Mouse (Mus musculus): ENCODE results near the gene Tcf3. TPM values are rescaled to one million over a fixed set of nuclear protein-coding genes. Genes with fewer than 3 reads are reported as not detected.

Tcf3 gene
- polyA plus RNA-seq, 1 experiment from 2014 or later, result 203 TPM

- H3K9ac ChIP-seq, result no peak overlapping the region
- H3K4me3 ChIP-seq (replicated peaks), result no peak overlapping the region
- H3K9me3 ChIP-seq, result no peaks in the 10 kb centered on the region
- no peaks in the 10 kb centered on the region for H3K27me3 ChIP-seq
- no peak overlapping the region for H3K4me2 ChIP-seq
- peaks cover 40% of the 10 kb centered on the region for H3K4me1 ChIP-seq
- WGBS, result 90% methylated on average over 10 of the region's 10 CpGs
- no peak overlapping the region; the same call in 1 of the 2 replicates for H3K27ac ChIP-seq
- peaks cover 96% of the 10 kb centered on the region for H3K36me3 ChIP-seq (replicated peaks)
- no peak for ATAC-seq (ENCODE audit: low FRiP score)
These were observed 12.7 kb downstream of the Tcf3 start for GRCm38 (mm10) chr10:80420729-80421128.

GRCm38 (mm10) chr10:80419419-80419818, 14.0 kb downstream of the Tcf3 start:
- ATAC-seq (ENCODE audit: low FRiP score), result no peak
- Histone ChIP-seq H3K4me1 (peaks cover 37% of the 10 kb centered on the region), H3K9me3 (no peaks in the 10 kb centered on the region), H3K27me3 (no peaks in the 10 kb centered on the region), H3K4me2 (no peak overlapping the region), H3K27ac (peak overlapping the region; percentile 78), H3K36me3 (replicated peaks) (peaks cover 96% of the 10 kb centered on the region), H3K9ac (no peak overlapping the region), H3K4me3 (replicated peaks) (no peak overlapping the region)
- WGBS, result 86% methylated on average over 8 of the region's 8 CpGs

- no peak overlapping the region for H3K9ac ChIP-seq
- H3K27ac ChIP-seq, result peak overlapping the region; percentile 78
- H3K9me3 ChIP-seq, result no peaks in the 10 kb centered on the region
- H3K4me1 ChIP-seq, result peaks cover 28% of the 10 kb centered on the region
- H3K4me3 ChIP-seq (replicated peaks), result no peak overlapping the region
- WGBS, result 49% methylated on average over 3 of the region's 3 CpGs
- H3K27me3 ChIP-seq, result no peaks in the 10 kb centered on the region
- peak; percentile 40; the same call in 1 of the 2 replicates for ATAC-seq (ENCODE audit: low FRiP score)
- no peak overlapping the region for H3K4me2 ChIP-seq
- H3K36me3 ChIP-seq (replicated peaks), result peaks cover 98% of the 10 kb centered on the region
These were observed 15.1 kb downstream of the Tcf3 start for GRCm38 (mm10) chr10:80418311-80418710.

GRCm38 (mm10) chr10:80417841-80418240, 15.6 kb downstream of the Tcf3 start:
- Histone ChIP-seq H3K4me3 (replicated peaks) (no peak overlapping the region), H3K9me3 (no peaks in the 10 kb centered on the region), H3K36me3 (replicated peaks) (peaks cover 100% of the 10 kb centered on the region), H3K9ac (no peak overlapping the region), H3K27ac (no peak overlapping the region; the same call in 1 of the 2 replicates), H3K27me3 (no peaks in the 10 kb centered on the region), H3K4me1 (peaks cover 28% of the 10 kb centered on the region), H3K4me2 (no peak overlapping the region)
- WGBS, result 92% methylated on average over 1 of the region's 1 CpGs
- peak; percentile 2; the same call in 1 of the 2 replicates for ATAC-seq (ENCODE audit: low FRiP score)

GRCm38 (mm10) chr10:80417371-80417770, 16.1 kb downstream of the Tcf3 start:
- Histone ChIP-seq H3K4me3 (replicated peaks) (no peak overlapping the region), H3K4me1 (peaks cover 26% of the 10 kb centered on the region), H3K27ac (peak overlapping the region; percentile 46; the same call in 1 of the 2 replicates), H3K9ac (no peak overlapping the region), H3K9me3 (no peaks in the 10 kb centered on the region), H3K27me3 (no peaks in the 10 kb centered on the region), H3K4me2 (no peak overlapping the region), H3K36me3 (replicated peaks) (peaks cover 100% of the 10 kb centered on the region)
- no peak for ATAC-seq (ENCODE audit: low FRiP score)
- 91% methylated on average over 10 of the region's 10 CpGs for WGBS

- ATAC-seq (ENCODE audit: low FRiP score), result no peak
- H3K4me3 ChIP-seq (replicated peaks), result no peak overlapping the region
- H3K27me3 ChIP-seq, result no peaks in the 10 kb centered on the region
- H3K9me3 ChIP-seq, result no peaks in the 10 kb centered on the region
- H3K9ac ChIP-seq, result no peak overlapping the region
- no peak overlapping the region for H3K4me2 ChIP-seq
- 94% methylated on average over 7 of the region's 7 CpGs for WGBS
- peaks cover 100% of the 10 kb centered on the region for H3K36me3 ChIP-seq (replicated peaks)
- no peak overlapping the region for H3K27ac ChIP-seq
- H3K4me1 ChIP-seq, result peaks cover 25% of the 10 kb centered on the region
These were observed 17.9 kb downstream of the Tcf3 start for GRCm38 (mm10) chr10:80415566-80415965.

- Histone ChIP-seq H3K9ac (no peak overlapping the region), H3K9me3 (no peaks in the 10 kb centered on the region), H3K4me1 (peaks cover 2% of the 10 kb centered on the region; the same call in 1 of the 2 replicates), H3K4me3 (replicated peaks) (no peak overlapping the region), H3K4me2 (no peak overlapping the region), H3K36me3 (replicated peaks) (peaks cover 88% of the 10 kb centered on the region), H3K27ac (no peak overlapping the region), H3K27me3 (no peaks in the 10 kb centered on the region)
- 84% methylated on average over 44 of the region's 44 CpGs for WGBS
- ATAC-seq (ENCODE audit: low FRiP score), result no peak
These were observed 20.5 kb downstream of the Tcf3 start for GRCm38 (mm10) chr10:80412656-80413541.

GRCm38 (mm10) chr10:80407924-80408323, 25.5 kb downstream of the Tcf3 start:
- WGBS, result 48% methylated on average over 4 of the region's 4 CpGs
- Histone ChIP-seq H3K27me3 (no peaks in the 10 kb centered on the region), H3K36me3 (replicated peaks) (peaks cover 53% of the 10 kb centered on the region), H3K4me1 (peaks cover 31% of the 10 kb centered on the region), H3K9ac (no peak overlapping the region), H3K4me2 (no peak overlapping the region), H3K27ac (no peak overlapping the region), H3K4me3 (replicated peaks) (no peak overlapping the region), H3K9me3 (peaks cover 5% of the 10 kb centered on the region; the same call in 1 of the 2 replicates)
- no peak for ATAC-seq (ENCODE audit: low FRiP score)

- peak; percentile 76 for ATAC-seq (ENCODE audit: low FRiP score)
- Histone ChIP-seq H3K36me3 (replicated peaks) (peaks cover 51% of the 10 kb centered on the region), H3K4me2 (peak within 1 kb of the TSS; percentile 93)
These were observed 26.6 kb downstream of the Tcf3 start, which contains the start of gene Uqcr11 for GRCm38 (mm10) chr10:80406684-80407501. Gene Uqcr11, minus strand, starts transcription at chr10:80406830.

GRCm38 (mm10) chr10:80405481-80406173, 27.8 kb downstream of the Tcf3 start:
- Histone ChIP-seq H3K4me3 (replicated peaks) (peak overlapping the region; percentile 90), H3K36me3 (replicated peaks) (peaks cover 48% of the 10 kb centered on the region)

More at GRCm38 (mm10) chr10:80406684-80407501, 26.6 kb downstream of the Tcf3 start, which contains the start of gene Uqcr11:
- H3K9ac ChIP-seq, result peak within 1 kb of the TSS; percentile 83
- WGBS, result 3% methylated on average over 27 of the region's 27 CpGs
- peak within 1 kb of the TSS; percentile 83 for H3K27ac ChIP-seq
- peaks cover 31% of the 10 kb centered on the region for H3K4me1 ChIP-seq
- peak within 1 kb of the TSS; percentile 90 for H3K4me3 ChIP-seq (replicated peaks)
- no peaks in the 10 kb centered on the region for H3K27me3 ChIP-seq
- peaks cover 5% of the 10 kb centered on the region; the same call in 1 of the 2 replicates for H3K9me3 ChIP-seq

GRCm38 (mm10) chr10:80403044-80403692, 30.3 kb downstream of the Tcf3 start:
- Histone ChIP-seq H3K4me3 (replicated peaks) (no peak overlapping the region), H3K27me3 (no peaks in the 10 kb centered on the region), H3K36me3 (replicated peaks) (peaks cover 33% of the 10 kb centered on the region), H3K4me1 (peaks cover 44% of the 10 kb centered on the region), H3K4me2 (no peak overlapping the region), H3K27ac (no peak overlapping the region), H3K9ac (no peak overlapping the region), H3K9me3 (peaks cover 5% of the 10 kb centered on the region; the same call in 1 of the 2 replicates)
- no peak for ATAC-seq (ENCODE audit: low FRiP score)
- WGBS, result 100% methylated on average over 4 of the region's 4 CpGs

More at GRCm38 (mm10) chr10:80405481-80406173, 27.8 kb downstream of the Tcf3 start:
- Histone ChIP-seq H3K9ac (peak overlapping the region; percentile 83), H3K27me3 (no peaks in the 10 kb centered on the region), H3K27ac (no peak overlapping the region), H3K4me2 (peak overlapping the region; percentile 93), H3K9me3 (peaks cover 5% of the 10 kb centered on the region; the same call in 1 of the 2 replicates), H3K4me1 (peaks cover 37% of the 10 kb centered on the region)
- no peak for ATAC-seq (ENCODE audit: low FRiP score)
- 61% methylated on average over 10 of the region's 10 CpGs for WGBS

All from forebrain, embryonic 12.5 days (tissue).